In genomic region chr4:59238641-59239311, GRCm38 (mm10) we compare ENCODE assay signal across 10 mouse cellular contexts. TPM values are rescaled to one million over a fixed set of nuclear protein-coding genes. Genes with fewer than 3 reads are reported as not detected.
DNase-seq lines count a peak whose midpoint lies in the region; ATAC-seq and TF ChIP-seq lines count a peak whose summit lies in the region.
"Had no signal": no experiment of that assay in that cellular context is flagged by ENCODE, and none has a peak within 500 bp of the region (broad histone marks: within the 10 kb centered on the region; RNA-seq: fewer than 3 reads in every experiment).

No protein-coding gene starts in this region.

- no peak for TF ChIP-seq POLR2A in bone marrow, adult 2 months (IDR thresholded peaks at IDR 0.05; ENCODE audit: borderline replicate concordance, control insufficient read depth, low read depth, low read length)

- H3K36me3 ChIP-seq in heart, embryonic 15.5 days = no peaks in the 10 kb centered on the region

- no peaks in the 10 kb centered on the region for H3K27me3 ChIP-seq in heart, embryonic 15.5 days

- H3K4me1 ChIP-seq in bone marrow, adult 2 months (ENCODE audit: control insufficient read depth, insufficient read depth, low read length) = peaks cover 6% of the 10 kb centered on the region
- H3K4me1 ChIP-seq in heart, embryonic 15.5 days (replicated peaks) = peaks cover 6% of the 10 kb centered on the region

- no peak overlapping the region for H3K4me3 ChIP-seq in bone marrow, adult 2 months (replicated peaks; ENCODE audit: control insufficient read depth, low read depth, low read length)
- H3K4me3 ChIP-seq in heart, embryonic 15.5 days = no peak overlapping the region
- H3K4me3 ChIP-seq: erythroblast, embryonic 14.5 days had no signal

- H3K27ac ChIP-seq in bone marrow, adult 2 months (ENCODE audit: control insufficient read depth, insufficient read depth, low read depth, low read length, poor library complexity) = peak overlapping the region; percentile 22; the same call in 1 of the 2 replicates
- peak overlapping the region; percentile 24; the same call in 1 of the 2 replicates for H3K27ac ChIP-seq in heart, embryonic 15.5 days

- H3K4me2 ChIP-seq in heart, embryonic 15.5 days = no peak overlapping the region

- no peak for ATAC-seq in heart, embryonic 15.5 days (replicated peaks; ENCODE audit: insufficient number of reproducible peaks, insufficient read depth, low FRiP score, low read depth)
- ATAC-seq in monocyte, adult 5-6 weeks (replicated peaks; ENCODE audit: insufficient number of reproducible peaks, low FRiP score, low TSS enrichment, poor library complexity, severe bottlenecking) = peak; percentile 94

- no peak for TF ChIP-seq CTCF in bone marrow, adult 2 months (IDR thresholded peaks at IDR 0.05; ENCODE audit: control insufficient read depth, insufficient read depth, low read length)

- no peak overlapping the region for H3K9ac ChIP-seq in heart, embryonic 15.5 days

- WGBS in bone marrow, adult 2 months = 12% methylated on average over 9 of the region's 9 CpGs
- 50% methylated on average over 9 of the region's 9 CpGs for WGBS in heart, embryonic 15.5 days

- peak; percentile 82 for DNase-seq in layer of hippocampus, adult 9-11 months
- no peak for DNase-seq in layer of hippocampus, adult 18-20 months (ENCODE audit: low spot score in 2 of 2)
- DNase-seq in thymus, postnatal 25 days = no peak
- DNase-seq in neural tube, embryonic 10.5 days (ENCODE audit: extremely low spot score, low spot score) = no peak
- DNase-seq in ovary, adult 18-20 months (ENCODE audit: low spot score) = no peak
- DNase-seq: kidney, adult 9 months had no signal

- no peaks in the 10 kb centered on the region for H3K9me3 ChIP-seq in heart, embryonic 15.5 days (replicated peaks)

RNA-seq across cellular contexts. Expression of gene Ugcg, which starts 49.7 kb away (rescaled TPM):
- total RNA-seq in layer of hippocampus, adult 18-20 months (2021) = 10 to 100 TPM; 64.4 to 68.6 TPM
- 17.5 and 18.7 TPM in 2 replicates for polyA plus RNA-seq in bone marrow, adult 2 months (2011; ENCODE audit: insufficient read depth, insufficient read length, low replicate concordance, missing spikeins)
- 6.2 and 7.0 TPM in 2 replicates for polyA plus RNA-seq in heart, embryonic 15.5 days (2015; fragmentation: Nextera tagmentation; extraction: Ambion mirVana)
- 254 to 534 TPM (median 259 TPM) in 3 replicates for total RNA-seq in monocyte, adult 5-6 weeks (2017)
